Mouse (Mus musculus) embryonic facial prominence, embryonic 10.5 days (tissue): ENCODE data around the gene Tanc1. TPM values are rescaled to one million over a fixed set of nuclear protein-coding genes. Genes with fewer than 3 reads are reported as not detected.

ENCODE experiments used
- DNase-seq: peaks from one replicate; pipeline ENCODE4 v3.0.0-alpha.2; 2017; ENCODE audit warnings: low spot score
- H3K27ac ChIP-seq: fragments of 300-500 bp; sonication (generic); replicated peaks from 2 replicates; pipeline ENCODE4 v1.5.1; 2016; ENCODE audit warnings: mild to moderate bottlenecking
- H3K27me3 ChIP-seq: fragments of 300-500 bp; sonication (generic); replicated peaks from 2 replicates; pipeline ENCODE4 v1.6.1; 2016; ENCODE audit warnings: low read depth, mild to moderate bottlenecking; ENCODE audit not compliant: poor library complexity, severe bottlenecking
- H3K36me3 ChIP-seq: fragments of 300-500 bp; sonication (generic); replicated peaks from 2 replicates; pipeline ENCODE4 v1.6.1; 2016; ENCODE audit warnings: mild to moderate bottlenecking, moderate library complexity
- H3K4me1 ChIP-seq: fragments of 300-500 bp; sonication (generic); 2 replicates; pipeline ENCODE4 v1.6.1; 2016
- H3K4me3 ChIP-seq: fragments of 300-500 bp; sonication (generic); 2 replicates; pipeline ENCODE4 v1.5.1; 2016; ENCODE audit warnings: mild to moderate bottlenecking, moderate library complexity
- H3K9me3 ChIP-seq: fragments of 300-500 bp; sonication (generic); 2 replicates; pipeline ENCODE4 v1.6.1; 2016; ENCODE audit warnings: mild to moderate bottlenecking
- WGBS: fragments of 180-500 bp; shearing (Covaris S2); methylation state at CpG from one replicate; pipeline ENCODE4 v1.1.7; 2016; 5-methylcytosine and 5-hydroxymethylcytosine counted together
- polyA plus RNA-seq: library from polyadenylated mRNA; unstranded; fragments of >200 nt; fragmentation: Nextera tagmentation; extraction: Ambion mirVana; gene quantifications from 2 replicates; pipeline ENCODE4 v1.2.1, GENCODE M21; 2016

The Tanc1 gene
- polyA plus RNA-seq, 1 experiment from 2014 or later = 41.2 TPM

DNA sequence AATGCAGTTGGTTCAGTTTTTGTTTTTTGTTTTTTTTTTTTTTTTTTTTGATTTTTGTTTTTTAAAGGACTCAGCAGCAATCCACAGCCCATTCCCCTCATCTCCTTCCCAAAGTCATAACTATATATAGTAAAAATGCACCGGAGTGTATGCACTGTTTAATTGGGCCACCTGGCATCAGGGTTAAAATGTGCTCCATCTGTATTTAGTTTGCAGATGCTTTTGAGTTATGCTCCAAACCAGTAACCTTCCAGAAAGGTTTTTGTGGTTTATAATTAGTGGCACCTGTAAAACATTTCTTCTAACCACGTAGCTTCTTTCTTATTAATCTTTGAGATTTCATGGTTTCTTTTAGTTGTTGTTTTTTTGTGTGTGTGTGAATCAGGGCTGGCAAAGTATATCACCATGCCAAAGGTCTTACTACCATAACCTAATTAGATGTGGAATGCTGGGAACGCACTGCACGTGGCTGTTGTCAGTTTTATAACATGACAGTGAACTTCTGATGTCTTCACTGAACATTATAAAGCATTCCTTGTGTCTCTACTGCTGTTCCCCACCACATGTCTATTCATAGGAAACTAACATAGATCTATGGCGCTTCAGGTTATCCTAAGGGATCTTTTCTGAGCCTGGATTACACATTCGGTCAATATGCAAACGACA is 86.9 kb downstream of the Tanc1 start:
- Histone ChIP-seq H3K27ac (peak overlapping the region; percentile 85), H3K36me3 (peaks cover 14% of the 10 kb centered on the region), H3K4me3 (no peak overlapping the region), H3K9me3 (no peaks in the 10 kb centered on the region), H3K4me1 (peaks cover 50% of the 10 kb centered on the region), H3K27me3 (no peaks in the 10 kb centered on the region)
- no peak for DNase-seq
- WGBS = 24% methylated on average over 7 of the region's 7 CpGs

DNA sequence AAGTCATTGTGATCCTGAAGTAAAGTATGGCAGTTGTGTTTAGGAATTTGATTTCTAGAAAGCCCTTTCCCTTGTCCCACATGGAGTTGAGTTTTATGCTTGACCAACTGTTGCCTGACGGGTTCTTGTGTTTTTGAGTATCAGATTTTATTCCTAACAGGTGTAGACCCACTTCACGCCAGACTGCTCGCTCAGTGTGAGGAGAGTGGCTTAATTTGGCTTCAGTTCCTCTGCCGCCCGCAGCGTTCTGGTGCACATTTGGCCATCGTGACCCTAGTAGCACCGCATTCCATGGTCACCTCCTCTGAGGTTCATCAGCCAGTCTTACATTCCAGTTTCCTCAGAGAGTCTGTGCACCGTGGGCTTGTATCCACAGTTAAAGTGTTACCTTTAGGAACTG is 88.1 kb downstream of the Tanc1 start:
- H3K36me3 ChIP-seq = peaks cover 14% of the 10 kb centered on the region
- H3K9me3 ChIP-seq = no peaks in the 10 kb centered on the region
- H3K27ac ChIP-seq = 0 out of 2 replicates have a peak overlapping the region, but pooled peaks have one; percentile 25
- WGBS = 47% methylated on average over 9 of the region's 9 CpGs
- no peaks in the 10 kb centered on the region for H3K27me3 ChIP-seq
- H3K4me3 ChIP-seq = no peak overlapping the region
- H3K4me1 ChIP-seq = peaks cover 54% of the 10 kb centered on the region
- peak; percentile 39 for DNase-seq

DNA sequence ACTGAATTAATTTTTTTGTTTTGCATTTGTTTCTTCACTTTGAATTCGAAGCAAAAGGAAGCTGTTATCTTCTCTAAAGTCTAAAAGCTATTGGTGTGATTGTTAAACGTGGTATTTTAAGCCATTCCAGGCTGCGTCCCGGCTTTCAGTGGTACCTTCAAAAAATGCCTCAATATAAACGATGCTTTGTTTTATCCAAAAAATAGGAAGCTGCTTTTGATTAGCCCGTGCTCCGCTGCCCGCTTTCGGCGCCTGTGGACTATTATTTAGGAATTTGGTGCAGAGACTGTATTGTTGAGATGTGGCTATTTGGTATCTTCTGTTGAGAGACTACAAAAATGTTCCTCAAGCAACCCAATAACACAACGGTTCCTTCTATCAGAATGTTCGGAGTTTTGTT is 93.4 kb downstream of the Tanc1 start:
- 58% methylated on average over 12 of the region's 12 CpGs for WGBS
- H3K27ac ChIP-seq = peak overlapping the region; percentile 65
- H3K4me1 ChIP-seq = peaks cover 39% of the 10 kb centered on the region
- H3K36me3 ChIP-seq = peaks cover 22% of the 10 kb centered on the region
- no peak for DNase-seq
- H3K9me3 ChIP-seq = no peaks in the 10 kb centered on the region
- no peaks in the 10 kb centered on the region for H3K27me3 ChIP-seq
- H3K4me3 ChIP-seq = no peak overlapping the region

DNA sequence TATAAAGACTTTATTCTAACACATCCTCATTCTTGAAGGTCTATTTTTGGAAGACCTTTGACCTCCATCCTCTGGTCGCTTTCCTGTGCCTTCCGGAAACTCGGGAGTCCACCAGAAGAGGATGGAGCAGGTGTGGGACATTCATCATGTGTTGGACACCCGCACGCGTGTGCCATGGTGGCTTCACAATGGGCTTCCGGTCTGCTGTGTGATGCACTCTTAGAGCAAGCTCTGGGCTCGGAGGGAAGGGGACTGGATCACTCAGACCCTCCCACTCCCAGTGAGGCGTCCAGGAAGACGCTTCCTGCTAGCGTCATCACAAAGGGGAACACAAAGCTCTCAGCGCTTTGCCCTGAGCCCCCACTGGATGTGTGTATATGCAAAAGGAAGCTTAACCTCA is 95.0 kb downstream of the Tanc1 start:
- WGBS = 84% methylated on average over 12 of the region's 12 CpGs
- no peak for DNase-seq
- Histone ChIP-seq H3K4me3 (no peak overlapping the region), H3K4me1 (peaks cover 36% of the 10 kb centered on the region), H3K27ac (no peak overlapping the region; the same call in 1 of the 2 replicates), H3K27me3 (no peaks in the 10 kb centered on the region), H3K36me3 (peaks cover 22% of the 10 kb centered on the region), H3K9me3 (no peaks in the 10 kb centered on the region)

DNA sequence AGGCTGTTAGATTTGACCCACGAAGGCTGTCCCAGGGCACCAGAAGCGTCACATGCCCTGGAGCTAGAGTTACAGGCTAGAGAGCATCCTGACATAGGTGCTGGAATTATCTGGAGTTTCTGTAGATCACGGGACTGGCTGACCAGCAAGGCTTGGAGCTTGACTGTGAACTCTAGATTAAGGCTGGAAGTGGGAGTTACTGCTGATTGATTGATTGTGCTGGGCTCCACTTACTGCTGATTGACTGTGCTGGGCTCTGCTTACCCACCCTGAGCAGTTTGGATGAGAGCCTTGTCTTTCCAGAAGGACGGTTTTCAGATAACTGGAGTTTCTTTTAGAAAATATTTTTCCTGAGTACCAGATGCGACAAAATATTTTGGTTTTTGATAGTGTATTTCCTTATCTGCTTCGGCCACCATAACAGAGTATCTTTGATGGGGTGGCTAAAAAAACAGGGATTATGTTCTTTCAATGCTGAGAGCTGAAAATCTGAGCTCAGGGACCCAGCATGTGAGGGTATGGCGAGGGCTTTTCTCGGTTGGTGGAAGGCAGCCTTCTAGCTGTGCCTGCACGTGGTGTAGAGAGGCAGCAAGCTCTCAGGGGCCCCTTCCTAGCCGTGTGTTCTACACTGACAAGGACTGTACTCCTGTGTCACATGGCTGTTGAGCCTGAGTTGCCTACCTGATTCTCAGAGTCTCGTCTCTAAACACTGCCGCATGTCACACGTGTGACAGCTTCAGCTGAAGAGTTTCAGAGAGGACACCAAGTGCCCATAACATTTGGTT is 96.3 kb downstream of the Tanc1 start:
- WGBS = 75% methylated on average over 13 of the region's 13 CpGs
- Histone ChIP-seq H3K27me3 (no peaks in the 10 kb centered on the region), H3K4me1 (peaks cover 43% of the 10 kb centered on the region), H3K36me3 (peaks cover 17% of the 10 kb centered on the region), H3K9me3 (no peaks in the 10 kb centered on the region), H3K27ac (no peak overlapping the region), H3K4me3 (no peak overlapping the region)
- DNase-seq = no peak

DNA sequence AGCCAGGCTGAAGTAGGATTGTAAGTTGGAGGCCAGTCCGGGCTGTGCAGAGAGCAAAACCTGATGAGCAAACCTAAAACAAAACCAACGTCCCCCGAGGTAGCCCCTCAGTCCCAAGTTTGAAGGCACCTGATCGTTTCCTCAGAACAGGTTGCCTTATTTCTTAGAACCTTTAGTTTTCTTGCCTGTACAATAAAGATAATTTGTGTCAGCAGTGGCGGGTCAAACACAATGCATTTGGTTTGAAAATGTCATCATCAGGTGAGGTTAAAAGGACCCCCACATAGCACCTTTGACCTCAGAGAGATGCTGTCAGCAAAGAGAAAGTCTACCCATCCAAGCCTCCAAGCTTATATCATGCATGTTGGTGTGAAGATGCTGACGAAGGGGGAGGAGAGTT is 98.9 kb downstream of the Tanc1 start:
- no peak for DNase-seq
- Histone ChIP-seq H3K27ac (no peak overlapping the region), H3K4me3 (no peak overlapping the region), H3K36me3 (peaks cover 12% of the 10 kb centered on the region), H3K4me1 (peaks cover 31% of the 10 kb centered on the region), H3K27me3 (no peaks in the 10 kb centered on the region), H3K9me3 (no peaks in the 10 kb centered on the region)
- WGBS = 84% methylated on average over 6 of the region's 6 CpGs

DNA sequence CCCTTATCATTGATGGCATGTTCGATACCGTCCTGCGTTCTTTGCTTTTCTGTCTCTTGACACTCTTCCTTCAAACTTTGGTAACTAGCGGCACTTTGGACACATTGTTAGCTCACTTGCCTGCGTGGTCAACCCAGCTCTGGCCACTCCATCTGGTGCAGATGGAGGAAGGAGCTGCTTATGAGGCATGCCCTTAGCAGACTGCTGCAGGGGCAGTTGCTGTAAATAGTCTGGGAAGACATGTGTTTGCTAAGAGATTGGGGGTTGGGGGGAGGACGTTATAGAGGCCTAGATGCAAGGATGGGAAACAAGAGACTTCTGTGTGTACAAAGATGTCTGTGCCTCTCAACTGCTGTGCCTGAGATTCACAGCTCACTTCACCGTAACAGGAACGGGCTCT is 100.2 kb downstream of the Tanc1 start:
- Histone ChIP-seq H3K4me3 (no peak overlapping the region), H3K4me1 (peaks cover 32% of the 10 kb centered on the region), H3K27me3 (no peaks in the 10 kb centered on the region), H3K9me3 (no peaks in the 10 kb centered on the region), H3K27ac (no peak overlapping the region; the same call in 1 of the 2 replicates), H3K36me3 (peaks cover under 1% of the 10 kb centered on the region; the same call in 1 of the 2 replicates)
- no peak for DNase-seq
- WGBS = 78% methylated on average over 8 of the region's 8 CpGs

DNA sequence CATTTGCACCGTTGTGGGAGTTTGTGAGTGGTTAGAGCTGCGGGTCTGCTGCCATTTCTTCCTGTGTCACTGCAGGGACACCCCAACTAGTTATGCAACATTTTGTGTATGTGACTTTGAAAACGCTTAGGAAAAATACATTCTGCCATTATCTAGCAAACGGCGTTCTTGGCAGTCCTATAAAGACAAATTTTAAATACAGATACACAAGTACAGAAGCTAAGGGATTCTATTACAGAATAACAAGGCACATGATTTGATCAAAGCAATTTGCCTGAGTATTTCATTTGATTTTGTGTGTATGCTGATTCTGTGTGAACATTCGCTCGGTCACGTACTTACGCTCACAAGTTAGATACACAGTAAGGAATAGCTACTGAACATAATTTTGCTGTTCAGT is 100.6 kb downstream of the Tanc1 start:
- no peak for DNase-seq
- 91% methylated on average over 9 of the region's 9 CpGs for WGBS
- Histone ChIP-seq H3K4me1 (peaks cover 35% of the 10 kb centered on the region), H3K36me3 (no peaks in the 10 kb centered on the region), H3K27me3 (no peaks in the 10 kb centered on the region), H3K27ac (no peak overlapping the region; the same call in 1 of the 2 replicates), H3K4me3 (no peak overlapping the region), H3K9me3 (no peaks in the 10 kb centered on the region)

DNA sequence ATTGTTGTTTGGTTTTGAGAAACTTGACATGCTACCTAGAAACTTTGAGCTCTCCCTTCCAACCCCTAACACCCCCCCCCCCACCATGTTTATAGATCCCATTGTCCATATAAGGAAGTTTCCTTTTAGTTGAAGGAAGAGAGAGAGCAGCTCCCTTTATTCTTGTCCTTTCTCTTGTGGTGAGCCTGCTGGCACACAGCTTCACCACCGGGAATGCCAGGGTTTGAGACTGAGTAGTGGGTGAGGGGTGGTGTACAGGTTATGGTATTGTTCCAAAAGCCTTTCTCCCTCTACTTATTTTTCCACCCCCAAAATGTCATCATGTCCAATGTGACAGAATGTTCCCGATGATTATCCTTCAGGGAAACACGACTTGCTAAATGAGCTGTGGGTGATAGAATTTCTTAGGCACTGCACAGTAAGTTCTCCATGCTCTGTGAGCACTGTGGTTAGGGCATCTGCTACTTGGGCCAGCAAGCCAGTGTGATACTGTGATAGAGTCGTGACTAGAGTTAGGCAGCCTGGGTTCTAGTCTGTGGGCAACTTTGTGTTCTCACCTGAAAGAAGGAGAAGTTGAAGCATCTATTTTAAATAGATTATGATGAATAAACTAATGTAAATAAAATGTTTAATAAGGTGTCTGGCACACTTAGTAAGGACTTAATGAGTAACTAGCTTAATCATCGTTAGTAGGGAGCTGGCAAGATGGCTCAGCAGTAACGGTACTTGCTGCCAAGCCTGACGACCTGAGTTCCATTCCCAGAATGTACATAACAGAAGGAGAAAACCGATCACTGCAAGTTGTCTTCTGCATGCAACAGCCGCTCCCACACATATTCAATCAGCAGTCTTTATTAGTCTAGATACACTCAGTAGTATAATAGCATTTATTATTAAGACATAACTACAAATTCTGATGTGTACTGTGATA is 102.0 kb downstream of the Tanc1 start:
- DNase-seq = no peak
- Histone ChIP-seq H3K27ac (no peak overlapping the region), H3K36me3 (no peaks in the 10 kb centered on the region), H3K4me1 (peaks cover 41% of the 10 kb centered on the region), H3K9me3 (no peaks in the 10 kb centered on the region), H3K27me3 (no peaks in the 10 kb centered on the region), H3K4me3 (no peak overlapping the region)
- WGBS = 89% methylated on average over 9 of the region's 9 CpGs

DNA sequence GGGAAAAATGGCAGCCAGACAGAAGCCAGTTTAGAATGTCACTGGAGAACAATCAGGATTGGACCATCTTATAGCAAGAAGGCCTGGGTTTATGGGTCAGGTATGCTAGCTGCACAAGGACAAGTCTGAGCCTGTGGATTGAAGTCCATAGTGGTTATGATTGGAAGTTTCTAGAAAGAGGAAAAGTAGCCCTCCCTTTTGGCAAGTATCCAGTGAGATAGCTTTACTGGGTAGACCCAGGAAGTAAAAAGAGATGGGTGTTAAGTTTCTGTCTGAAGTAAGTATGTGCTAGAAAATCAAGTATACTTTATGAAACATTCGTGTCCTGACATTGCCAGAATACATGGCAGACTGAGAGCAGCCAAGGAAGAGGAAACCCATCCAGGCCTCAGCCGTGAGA is 103.2 kb downstream of the Tanc1 start:
- peaks cover 50% of the 10 kb centered on the region for H3K4me1 ChIP-seq
- no peak overlapping the region for H3K4me3 ChIP-seq
- no peaks in the 10 kb centered on the region for H3K36me3 ChIP-seq
- 95% methylated on average over 2 of the region's 2 CpGs for WGBS
- no peaks in the 10 kb centered on the region for H3K27me3 ChIP-seq
- DNase-seq = no peak
- no peaks in the 10 kb centered on the region for H3K9me3 ChIP-seq
- H3K27ac ChIP-seq = no peak overlapping the region

DNA sequence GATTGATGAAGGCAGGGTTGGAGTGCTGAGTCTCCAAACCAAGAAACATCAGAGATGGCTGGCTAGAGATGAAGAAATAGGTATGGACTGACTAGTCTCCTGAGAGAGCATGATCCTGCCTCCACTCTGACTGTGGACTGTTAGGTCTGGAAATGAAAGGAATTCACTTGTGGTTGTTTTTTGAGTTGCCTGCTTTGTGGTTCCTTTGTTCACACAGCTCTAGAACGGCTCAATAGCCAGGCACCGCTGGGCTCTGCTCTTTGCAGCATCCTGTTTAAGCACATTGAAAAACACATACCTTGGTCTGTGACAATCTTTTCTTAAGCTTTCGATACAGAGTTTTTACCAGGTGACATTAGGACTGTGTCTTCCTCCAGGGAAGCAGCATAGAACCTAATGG is 104.6 kb downstream of the Tanc1 start:
- H3K9me3 ChIP-seq = no peaks in the 10 kb centered on the region
- no peaks in the 10 kb centered on the region for H3K27me3 ChIP-seq
- H3K4me1 ChIP-seq = peaks cover 57% of the 10 kb centered on the region
- WGBS = 76% methylated on average over 3 of the region's 3 CpGs
- no peak overlapping the region for H3K4me3 ChIP-seq
- H3K27ac ChIP-seq = no peak overlapping the region; the same call in 1 of the 2 replicates
- H3K36me3 ChIP-seq = no peaks in the 10 kb centered on the region
- no peak for DNase-seq

DNA sequence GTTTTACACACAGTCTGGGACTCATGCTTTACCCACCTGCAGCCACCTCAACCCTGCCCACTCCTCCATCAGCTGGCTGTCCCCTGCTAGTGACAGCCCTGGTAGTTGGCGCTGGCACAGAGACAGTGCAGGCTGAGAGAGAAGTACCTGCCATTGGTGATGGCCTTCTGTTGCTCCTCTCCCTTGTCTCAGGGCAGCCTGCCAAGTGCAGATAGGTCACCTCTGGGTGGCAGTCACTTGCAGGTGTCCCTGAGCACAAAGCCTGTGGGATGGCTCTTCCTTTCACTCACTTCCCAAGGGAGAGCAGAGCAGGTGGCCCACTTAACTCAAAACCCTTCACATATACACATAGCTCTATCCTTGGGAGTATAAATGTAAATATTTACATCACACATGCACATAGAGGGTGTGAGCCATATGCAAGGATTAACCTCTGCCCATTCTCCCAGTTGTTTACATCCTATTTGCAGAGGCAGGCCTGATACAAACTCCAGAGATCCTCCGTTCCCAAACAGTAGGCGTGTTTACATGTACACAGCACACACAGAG is 106.0 kb downstream of the Tanc1 start:
- Histone ChIP-seq H3K27me3 (no peaks in the 10 kb centered on the region), H3K36me3 (no peaks in the 10 kb centered on the region), H3K27ac (no peak overlapping the region; the same call in 1 of the 2 replicates), H3K4me3 (no peak overlapping the region), H3K9me3 (no peaks in the 10 kb centered on the region), H3K4me1 (peaks cover 60% of the 10 kb centered on the region)
- no peak for DNase-seq
- 86% methylated on average over 3 of the region's 3 CpGs for WGBS
